In genomic region chr8:24220222-24220621, GRCm38 (mm10) we compare ENCODE assay signal across 11 mouse cellular contexts.
A peak's percentile ranks its signal among the peaks of the same experiment; 100 is the strongest.
DNase-seq lines count a peak whose midpoint lies in the region; ATAC-seq lines count a peak whose summit lies in the region.
"Had no signal": no experiment of that assay in that cellular context is flagged by ENCODE, and none has a peak within 500 bp of the region (broad histone marks: within the 10 kb centered on the region; RNA-seq: fewer than 3 reads in every experiment).

No protein-coding gene starts in this region.

- no peaks in the 10 kb centered on the region for H3K36me3 ChIP-seq in forebrain, embryonic 16.5 days (ENCODE audit: control insufficient read depth, insufficient read depth)
- H3K36me3 ChIP-seq in forebrain, embryonic 10.5 days (replicated peaks): no peaks in the 10 kb centered on the region
- H3K36me3 ChIP-seq: neural tube, embryonic 12.5 days had no signal

- peak overlapping the region; percentile 39; the same call in 1 of the 2 replicates for H3K27ac ChIP-seq in forebrain, embryonic 16.5 days (ENCODE audit: low read length)
- no peak overlapping the region for H3K27ac ChIP-seq in forebrain, embryonic 10.5 days
- H3K27ac ChIP-seq: neural tube, embryonic 12.5 days had no signal

- WGBS in forebrain, embryonic 16.5 days: 66% methylated on average over 8 of the region's 8 CpGs
- WGBS in forebrain, embryonic 10.5 days: 89% methylated on average over 8 of the region's 8 CpGs

- no peaks in the 10 kb centered on the region for H3K9me3 ChIP-seq in forebrain, embryonic 16.5 days (ENCODE audit: control insufficient read depth, low read length)
- no peaks in the 10 kb centered on the region for H3K9me3 ChIP-seq in forebrain, embryonic 10.5 days
- H3K9me3 ChIP-seq: neural tube, embryonic 12.5 days had no signal

- ATAC-seq in forebrain, embryonic 16.5 days: peak; percentile 57; the same call in 1 of the 2 replicates
- ATAC-seq in megakaryocyte progenitor cell, adult 5-6 weeks (replicated peaks; ENCODE audit: poor library complexity): no peak

- no peak overlapping the region for H3K4me2 ChIP-seq in forebrain, embryonic 16.5 days (ENCODE audit: low read length)
- H3K4me2 ChIP-seq: neural tube, embryonic 12.5 days had no signal

- no peak overlapping the region for H3K4me3 ChIP-seq in forebrain, embryonic 16.5 days (replicated peaks; ENCODE audit: low read length)
- no peak overlapping the region for H3K4me3 ChIP-seq in forebrain, embryonic 10.5 days
- H3K4me3 ChIP-seq: neural tube, embryonic 12.5 days had no signal

- H3K4me1 ChIP-seq in forebrain, embryonic 16.5 days (replicated peaks; ENCODE audit: control insufficient read depth, insufficient read depth, low read length): peaks cover 6% of the 10 kb centered on the region
- H3K4me1 ChIP-seq in forebrain, embryonic 10.5 days: no peaks in the 10 kb centered on the region
- H3K4me1 ChIP-seq: neural tube, embryonic 12.5 days had no signal

- DNase-seq in forebrain, embryonic 10.5 days (ENCODE audit: extremely low spot score, low spot score): no peak
- DNase-seq in layer of hippocampus, adult 11-12 months (ENCODE audit: low spot score): peak; percentile 35
- DNase-seq in layer of hippocampus, postnatal 10 days (ENCODE audit: low spot score in 2 of 2): no peak
- peak; percentile 26 to 70 for DNase-seq in left cerebral cortex, adult 8-10 months (ENCODE audit: low spot score in 2 of 2)
- peak; percentile 40 to 59 for DNase-seq in right cerebral cortex, postnatal 36 days (ENCODE audit: low spot score in 2 of 2)
- DNase-seq in lung, postnatal 10 days: no peak
- DNase-seq: gastrocnemius, postnatal 10 days; kidney, postnatal 4 days had no signal

- no peaks in the 10 kb centered on the region for H3K27me3 ChIP-seq in forebrain, embryonic 16.5 days (replicated peaks; ENCODE audit: control insufficient read depth, insufficient read depth, low read length)
- no peaks in the 10 kb centered on the region for H3K27me3 ChIP-seq in forebrain, embryonic 10.5 days (ENCODE audit: poor library complexity, severe bottlenecking)
- H3K27me3 ChIP-seq: neural tube, embryonic 12.5 days had no signal

- H3K9ac ChIP-seq in forebrain, embryonic 16.5 days (replicated peaks; ENCODE audit: low read depth, low read length): no peak overlapping the region
- H3K9ac ChIP-seq: neural tube, embryonic 12.5 days had no signal

Comparison
In these comparisons a context has a peak if more than half of its experiments do, and no peak if none do; other contexts are left out.
1. DNase-seq: peak in layer of hippocampus, adult 11-12 months (single experiment), left cerebral cortex, adult 8-10 months (2 of 2) and right cerebral cortex, postnatal 36 days (2 of 2); none in forebrain, embryonic 10.5 days (single experiment), layer of hippocampus, postnatal 10 days (0 of 2) and lung, postnatal 10 days (single experiment).